Mouse (Mus musculus) heart, postnatal 0 days (tissue): ENCODE measurements around the gene Slc39a11.

Source experiments
- CTCF ChIP-seq: IDR thresholded peaks from 2 replicates; pipeline ENCODE4 v1.5.1; 2016; ENCODE audit warnings: antibody characterized with exemption, control low read depth, low read depth
- EP300 ChIP-seq: IDR thresholded peaks from 2 replicates; pipeline ENCODE4 v1.6.1; 2016; ENCODE audit warnings: antibody characterized with exemption, low read depth

- TF ChIP-seq CTCF (no peak), EP300 (no peak)
Observed at GRCm38 (mm10) chr11:113431161-113431560, 218.7 kb downstream of the Slc39a11 start.
